Mouse (Mus musculus) yolk sac, embryonic 10.5 days (tissue): ENCODE results near the gene Zfp618.

Experiments used
- DNase-seq: peaks from one replicate; pipeline ENCODE4 v3.0.0-alpha.2; 2017; ENCODE audit warnings: low spot score

Zfp618 gene

GRCm38 (mm10) chr4:63031240-63031639 is 65.9 kb downstream of the Zfp618 start:
- no peak for DNase-seq

GRCm38 (mm10) chr4:63032581-63033006 is 67.2 kb downstream of the Zfp618 start:
- no peak for DNase-seq

- no peak for DNase-seq
These were observed 68.4 kb downstream of the Zfp618 start for GRCm38 (mm10) chr4:63033724-63034123.

GRCm38 (mm10) chr4:63035991-63036390 is 70.6 kb downstream of the Zfp618 start:
- no peak for DNase-seq

- DNase-seq = no peak
These were observed 71.4 kb downstream of the Zfp618 start for GRCm38 (mm10) chr4:63036790-63037189.

GRCm38 (mm10) chr4:63037555-63037954 is 72.2 kb downstream of the Zfp618 start:
- DNase-seq = no peak

GRCm38 (mm10) chr4:63038265-63038664 is 72.9 kb downstream of the Zfp618 start:
- no peak for DNase-seq

- DNase-seq = no peak
These were observed 73.6 kb downstream of the Zfp618 start for GRCm38 (mm10) chr4:63038937-63039336.

- DNase-seq = no peak
These were observed 83.2 kb downstream of the Zfp618 start for GRCm38 (mm10) chr4:63048606-63049005.

GRCm38 (mm10) chr4:63049596-63050318 is 84.4 kb downstream of the Zfp618 start:
- DNase-seq = no peak

GRCm38 (mm10) chr4:63050319-63050676 is 84.9 kb downstream of the Zfp618 start:
- DNase-seq = no peak

GRCm38 (mm10) chr4:63050949-63051348 is 85.6 kb downstream of the Zfp618 start:
- no peak for DNase-seq

- DNase-seq = peak; percentile 64
These were observed 86.7 kb downstream of the Zfp618 start for GRCm38 (mm10) chr4:63051940-63052661.

GRCm38 (mm10) chr4:63052662-63053033 is 87.3 kb downstream of the Zfp618 start:
- no peak for DNase-seq

- no peak for DNase-seq
These were observed 89.9 kb downstream of the Zfp618 start for GRCm38 (mm10) chr4:63055216-63055745.

GRCm38 (mm10) chr4:63056641-63057415 is 91.5 kb downstream of the Zfp618 start:
- DNase-seq = peak; percentile 14

GRCm38 (mm10) chr4:63057581-63057980 is 92.2 kb downstream of the Zfp618 start:
- no peak for DNase-seq

GRCm38 (mm10) chr4:63058686-63059085 is 93.3 kb downstream of the Zfp618 start:
- no peak for DNase-seq

- no peak for DNase-seq
These were observed 95.0 kb downstream of the Zfp618 start for GRCm38 (mm10) chr4:63060358-63060757.

GRCm38 (mm10) chr4:63061411-63061810 is 96.0 kb downstream of the Zfp618 start:
- no peak for DNase-seq

GRCm38 (mm10) chr4:63063360-63063759 is 98.0 kb downstream of the Zfp618 start:
- no peak for DNase-seq

GRCm38 (mm10) chr4:63064911-63065310 is 99.5 kb downstream of the Zfp618 start:
- DNase-seq = no peak

- no peak for DNase-seq
These were observed 101.4 kb downstream of the Zfp618 start for GRCm38 (mm10) chr4:63066796-63067195.
